Mouse (Mus musculus): Measurements from ENCODE around the gene Mettl21e.

DNA sequence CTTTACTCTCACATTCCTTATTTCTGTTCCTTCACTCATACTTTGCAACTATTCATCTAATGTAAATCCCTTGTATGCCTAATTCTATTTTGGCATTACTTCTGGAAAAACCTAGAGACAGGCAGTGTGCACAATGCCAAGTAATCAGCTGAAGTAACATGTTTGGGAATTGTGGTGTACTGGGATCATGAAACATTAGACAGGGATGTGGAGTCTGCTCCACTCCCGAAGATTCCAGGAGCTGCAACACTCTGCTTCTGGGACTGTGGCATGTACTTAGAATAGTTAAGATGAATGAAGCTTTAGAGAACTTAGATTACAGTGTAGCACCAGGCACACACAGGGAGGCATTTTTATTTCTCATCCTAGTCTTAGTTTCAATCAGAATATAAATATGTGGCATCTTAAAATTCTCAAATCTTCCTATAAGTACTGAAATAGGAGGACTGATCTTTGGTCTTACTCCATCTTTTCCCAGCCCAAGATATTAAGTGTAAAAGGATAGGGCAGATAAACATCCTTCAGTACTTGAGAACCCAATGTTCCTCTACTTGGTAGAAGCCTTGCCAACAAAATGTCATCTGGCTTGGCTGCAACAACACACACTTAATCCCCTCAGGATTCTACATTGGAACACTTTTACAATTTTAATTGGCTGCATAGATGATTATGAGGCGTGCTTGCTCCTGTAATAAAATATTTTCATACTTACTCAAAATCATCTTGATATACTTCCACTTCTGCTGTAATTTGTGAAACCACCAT is 2.2 kb downstream of the Mettl21e start:
- TF ChIP-seq CTCF (IDR thresholded peaks at IDR 0.05; ENCODE audit: low read depth, low read length) (no peak), GATA2 (IDR thresholded peaks at IDR 0.05; ENCODE audit: borderline replicate concordance, low read depth, low read length) (no peak), GATA1 (IDR thresholded peaks at IDR 0.05; ENCODE audit: borderline replicate concordance, low read length) (no peak), POLR2AphosphoS5 (IDR thresholded peaks at IDR 0.05; ENCODE audit: insufficient replicate concordance, low read depth, low read length) (no peak)

Measured in G1E (cell line).